Mouse (Mus musculus): ENCODE results near the gene Prkar2b.

Gene Prkar2b

DNA sequence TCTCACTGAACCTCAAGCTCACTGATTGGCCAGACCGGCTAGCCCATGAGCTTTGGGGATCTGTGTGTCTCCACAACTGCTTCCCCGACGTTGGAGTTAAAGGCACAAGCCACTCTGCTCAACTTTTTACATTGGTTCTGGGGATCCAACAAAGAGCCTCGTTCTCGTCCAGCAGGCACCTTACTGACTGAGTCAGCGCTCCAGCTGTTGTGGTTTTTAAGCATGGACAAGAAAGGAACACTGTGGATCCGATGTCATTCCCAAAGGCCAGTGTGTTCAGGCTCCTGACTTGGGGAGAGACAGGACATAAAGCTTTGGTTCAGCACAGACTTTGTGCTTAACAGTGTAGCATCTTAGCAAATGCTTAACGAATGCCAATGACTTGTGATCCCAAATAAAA is 89.5 kb downstream of the Prkar2b start:
- DNase-seq (ENCODE audit: extremely low read depth, insufficient read length, low spot score): no peak

DNA sequence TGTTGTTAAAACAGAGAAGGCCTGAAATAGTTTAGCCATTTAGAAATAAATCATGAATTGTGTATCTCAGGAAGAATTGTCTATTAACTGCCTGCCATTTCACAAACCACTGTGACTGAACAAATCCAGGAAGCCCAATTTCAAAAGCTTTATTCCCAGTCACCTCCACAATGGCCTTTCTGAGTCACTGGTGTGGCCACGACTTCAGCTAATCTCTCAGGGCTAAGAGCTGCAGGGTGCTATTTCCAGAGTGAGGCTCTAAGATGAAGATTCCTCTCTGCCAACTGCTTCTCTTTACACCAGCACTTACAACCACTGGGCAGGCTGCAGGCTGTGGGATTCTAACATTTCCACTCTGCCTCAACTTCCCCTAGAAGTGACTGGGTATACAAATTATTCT is 92.0 kb downstream of the Prkar2b start:
- DNase-seq (ENCODE audit: extremely low read depth, insufficient read length, low spot score): no peak

DNA sequence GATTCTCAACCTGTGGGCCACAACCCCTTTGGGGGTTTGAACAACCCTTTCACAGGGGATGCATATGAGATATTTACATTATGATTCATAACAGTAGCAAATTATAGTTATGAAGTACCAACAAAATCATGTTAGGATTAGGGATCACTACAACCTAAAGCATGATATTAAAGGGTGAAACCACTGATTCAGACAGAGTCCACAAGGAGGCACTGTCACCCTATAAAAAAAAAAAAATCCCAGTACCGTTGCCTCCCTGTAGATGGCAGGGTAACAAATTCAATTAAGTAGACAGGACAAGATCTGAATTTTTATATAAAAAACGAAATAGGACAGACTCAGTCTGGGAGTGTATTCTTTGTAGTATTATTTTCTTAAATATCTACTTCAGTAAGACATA is 93.6 kb downstream of the Prkar2b start:
- peak; percentile 33 for DNase-seq (ENCODE audit: extremely low read depth, insufficient read length, low spot score)

DNA sequence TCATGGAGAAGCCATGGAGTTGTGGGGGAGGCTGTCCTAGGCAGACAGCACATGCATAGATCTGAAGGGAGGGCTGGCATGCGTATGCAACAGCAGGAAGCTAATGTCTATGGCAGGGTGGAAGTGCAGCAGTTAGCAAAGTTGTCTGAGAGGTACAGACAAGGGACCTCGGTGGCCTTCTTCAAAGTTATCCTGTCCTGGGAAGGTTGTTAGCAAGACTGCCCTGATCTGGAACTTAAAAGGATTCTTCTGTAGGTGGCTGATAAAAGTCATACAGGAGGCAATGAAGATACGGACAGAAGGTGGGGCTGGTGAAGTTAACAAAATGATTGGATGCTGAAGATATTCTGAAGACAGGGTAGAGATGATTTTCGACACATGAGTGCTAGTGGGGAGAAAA is 94.7 kb downstream of the Prkar2b start:
- DNase-seq (ENCODE audit: extremely low read depth, insufficient read length, low spot score): no peak

DNA sequence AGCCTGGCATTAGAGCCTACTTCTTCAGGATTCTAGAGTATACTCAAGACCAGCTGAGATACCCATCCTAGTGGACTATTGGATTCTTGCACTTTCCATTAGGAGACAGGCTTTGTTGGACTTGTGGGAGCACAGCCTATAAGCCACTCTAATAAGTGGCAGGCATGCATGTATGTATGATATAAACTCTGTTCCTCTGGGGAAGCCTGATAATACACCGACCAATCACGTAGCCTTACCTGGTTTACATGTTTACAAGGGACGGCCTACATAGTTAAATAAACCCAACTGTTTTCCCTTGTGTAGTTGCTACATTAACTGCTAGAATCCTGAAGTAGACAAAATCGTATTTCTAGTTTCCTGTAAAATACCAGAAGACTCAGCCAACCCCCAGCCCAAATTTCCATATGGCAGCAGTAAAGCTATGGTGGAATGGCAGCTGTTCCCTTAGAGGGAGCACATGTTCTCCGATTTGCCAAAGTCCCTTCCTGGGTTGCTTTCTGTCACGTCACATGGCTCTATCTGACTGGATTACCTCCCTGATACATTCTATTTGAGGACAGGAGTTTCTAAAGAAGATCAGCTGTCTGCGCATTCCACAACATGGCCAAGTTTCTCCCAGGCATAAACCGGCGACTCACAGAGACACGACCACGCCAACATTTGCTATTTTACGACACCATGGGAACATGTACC is 95.4 kb downstream of the Prkar2b start:
- no peak for DNase-seq (ENCODE audit: extremely low read depth, insufficient read length, low spot score)

DNA sequence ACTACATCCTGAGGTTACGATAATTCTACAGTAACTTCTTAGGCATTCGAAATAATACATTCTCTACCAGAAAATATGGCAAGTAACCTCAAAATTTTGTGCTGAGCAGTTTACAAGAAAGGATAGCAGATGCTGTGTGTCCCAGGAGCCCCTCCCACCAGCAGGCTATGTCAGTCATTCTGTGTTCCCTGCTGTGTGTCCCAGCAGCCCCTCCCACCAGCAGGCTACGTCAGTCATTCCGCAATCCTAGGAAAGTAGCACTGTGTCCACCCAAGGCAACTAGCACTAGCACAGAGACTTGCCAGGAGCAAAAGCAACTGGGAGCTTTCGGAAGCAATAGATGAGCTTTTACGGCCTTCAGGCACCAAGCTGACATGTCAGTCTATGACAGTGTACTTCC is 97.0 kb downstream of the Prkar2b start:
- DNase-seq (ENCODE audit: extremely low read depth, insufficient read length, low spot score): no peak

DNA sequence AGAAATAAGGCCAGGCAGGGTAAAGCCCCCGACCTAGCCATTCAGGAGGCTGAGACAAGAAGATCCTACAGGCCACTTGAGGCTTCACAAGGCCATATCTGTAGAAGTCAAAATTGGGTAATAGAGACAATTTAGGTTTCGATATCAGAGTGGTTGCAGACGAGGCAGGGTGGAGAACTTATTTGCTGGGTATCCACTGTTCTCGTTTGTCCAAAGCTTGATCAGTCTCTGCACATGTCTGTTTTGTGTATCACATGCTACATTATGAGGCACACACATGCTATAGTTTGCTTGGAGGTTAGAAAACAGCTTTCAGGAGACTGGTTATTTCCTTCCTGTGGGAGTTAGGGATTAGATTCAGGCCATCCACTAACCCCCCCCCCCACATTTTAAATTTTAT is 105.3 kb downstream of the Prkar2b start:
- no peak for DNase-seq (ENCODE audit: extremely low read depth, insufficient read length, low spot score)

DNA sequence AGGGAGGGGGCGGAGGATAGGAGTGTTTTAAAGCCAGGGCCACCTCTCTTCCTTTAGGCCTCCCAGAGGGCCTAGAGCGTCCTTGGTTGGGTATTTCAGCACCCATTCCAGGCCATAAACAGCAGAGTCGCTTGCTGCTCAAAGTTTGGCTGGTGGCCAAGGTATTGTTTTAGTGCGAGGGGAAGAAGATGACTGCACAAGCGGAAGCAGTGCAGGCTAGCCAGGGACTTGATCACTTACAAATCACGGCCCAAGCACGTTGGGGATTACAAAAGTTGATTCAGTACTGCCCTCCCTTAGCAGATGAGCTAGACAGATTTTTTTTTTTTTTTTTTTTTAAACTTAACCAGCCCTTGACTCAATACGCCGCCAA is 110.5 kb downstream of the Prkar2b start:
- DNase-seq (ENCODE audit: extremely low read depth, insufficient read length, low spot score): no peak

DNA sequence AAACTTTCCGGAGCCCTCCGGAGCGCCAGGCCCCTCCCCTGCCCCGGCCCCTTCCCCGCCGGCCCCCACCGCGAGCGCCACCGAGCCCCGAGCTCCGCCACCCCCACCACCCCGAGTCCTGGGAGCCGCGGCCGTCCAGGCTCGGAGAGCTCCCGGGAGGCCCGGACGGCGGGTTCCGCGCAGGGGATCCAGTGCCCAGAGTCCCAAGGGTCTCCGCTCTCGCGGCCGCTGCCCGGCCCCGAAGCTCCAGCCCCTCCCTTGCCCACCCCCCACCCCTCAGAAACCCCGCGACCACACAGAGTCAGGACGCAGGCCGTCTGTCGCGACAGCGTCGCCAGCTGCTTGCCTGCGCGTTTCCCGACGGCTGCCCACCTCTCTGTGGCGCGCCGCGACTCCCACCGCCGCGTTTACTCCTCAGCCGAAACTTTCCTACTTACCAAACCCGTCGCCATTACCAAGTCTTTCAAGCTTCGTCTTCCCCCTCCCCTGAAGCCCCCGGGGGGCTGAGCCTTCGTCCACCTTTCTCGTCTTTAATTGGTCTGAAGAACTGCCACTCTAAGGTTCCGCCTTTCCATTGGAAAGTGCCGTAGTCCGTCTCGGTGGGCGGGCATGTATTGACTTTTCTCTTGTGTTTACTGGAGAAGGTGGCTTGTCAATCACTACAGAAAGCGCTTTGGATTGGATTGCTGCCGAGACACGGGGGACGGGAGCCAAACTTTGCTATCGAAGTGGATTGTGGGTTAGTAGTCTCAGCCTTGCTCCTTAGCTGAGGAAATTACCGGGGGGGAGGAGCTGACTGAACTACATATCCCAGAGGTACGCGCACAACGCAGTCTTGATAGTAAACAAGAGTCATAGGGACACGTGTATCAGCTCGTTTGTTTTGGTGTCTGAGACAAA is 111.1 kb downstream of the Prkar2b start, which contains the start of gene Hbp1:
Hbp1 (minus strand) TSS at position 777 of the 900 bp plus-strand sequence.
- DNase-seq (ENCODE audit: extremely low read depth, insufficient read length, low spot score): peak; percentile 94

DNA sequence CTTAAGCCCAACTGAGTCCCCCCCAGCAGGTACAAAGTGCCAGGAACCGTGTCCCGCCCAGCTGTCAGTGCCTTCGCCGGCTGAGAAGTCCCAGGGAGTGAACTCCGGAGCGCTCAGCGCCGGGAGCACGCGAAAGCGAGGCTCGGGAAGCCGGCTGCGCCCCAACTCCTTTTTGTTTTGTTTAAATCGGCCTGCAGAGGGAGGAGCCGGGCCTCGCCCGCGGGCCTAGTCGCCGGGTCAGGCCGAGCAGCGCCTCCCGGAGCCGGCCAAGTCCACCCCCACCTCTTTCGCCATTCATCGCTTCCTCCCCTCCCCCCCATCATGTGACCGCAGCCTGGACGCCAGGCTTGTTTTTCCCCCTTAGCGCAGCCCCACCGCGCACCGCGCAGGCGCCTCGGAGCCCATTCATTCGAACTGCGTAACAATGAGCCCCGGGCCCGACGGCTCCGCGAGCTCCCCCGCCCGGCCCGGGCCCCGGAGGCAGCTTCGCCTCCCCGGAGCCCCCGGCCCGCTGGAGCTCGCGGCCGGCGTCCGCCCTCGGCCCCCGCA is 111.8 kb downstream of the Prkar2b start:
- DNase-seq (ENCODE audit: extremely low read depth, insufficient read length, low spot score): peak; percentile 94

DNA sequence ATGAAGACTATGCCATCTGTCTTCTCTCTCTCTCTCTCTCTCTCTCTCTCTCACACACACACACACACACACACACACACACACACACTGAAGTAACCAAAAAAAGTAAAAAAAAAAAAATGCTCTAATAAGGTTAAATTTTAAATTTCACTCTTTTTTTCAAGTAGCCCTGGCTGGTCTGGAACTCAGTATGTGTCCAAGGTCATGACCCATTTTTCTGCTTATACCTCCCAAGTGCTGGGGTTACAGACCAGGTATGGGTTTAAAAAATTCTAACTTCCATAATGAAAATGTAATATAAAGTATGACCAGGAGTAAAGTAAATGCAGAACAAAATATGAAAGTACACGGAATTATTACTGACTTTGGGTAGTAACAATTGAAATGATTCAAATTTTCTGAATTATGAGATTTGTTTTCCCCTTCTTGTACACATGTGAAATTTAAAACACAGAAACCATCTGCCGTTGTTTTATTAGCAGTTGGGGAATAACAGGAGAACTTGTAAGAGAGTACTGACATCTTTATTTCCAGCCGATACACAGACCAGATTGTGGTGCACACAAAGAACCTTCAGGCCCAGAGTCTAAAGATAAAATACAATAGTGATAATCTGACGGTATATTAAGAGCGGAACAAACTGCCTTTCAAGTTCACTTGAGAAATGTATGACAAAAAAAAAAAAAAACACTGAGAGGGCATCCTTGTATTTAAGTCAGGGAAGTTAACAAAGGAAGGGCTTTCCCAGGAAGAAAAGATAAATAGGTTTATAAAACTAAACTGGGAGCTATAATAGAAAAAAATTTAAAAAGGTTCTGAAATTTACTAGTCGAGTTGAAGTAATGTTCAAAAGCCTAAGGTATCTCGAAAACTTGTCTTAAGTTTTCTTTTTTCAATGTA is 112.7 kb downstream of the Prkar2b start:
- no peak for DNase-seq (ENCODE audit: extremely low read depth, insufficient read length, low spot score)

DNA sequence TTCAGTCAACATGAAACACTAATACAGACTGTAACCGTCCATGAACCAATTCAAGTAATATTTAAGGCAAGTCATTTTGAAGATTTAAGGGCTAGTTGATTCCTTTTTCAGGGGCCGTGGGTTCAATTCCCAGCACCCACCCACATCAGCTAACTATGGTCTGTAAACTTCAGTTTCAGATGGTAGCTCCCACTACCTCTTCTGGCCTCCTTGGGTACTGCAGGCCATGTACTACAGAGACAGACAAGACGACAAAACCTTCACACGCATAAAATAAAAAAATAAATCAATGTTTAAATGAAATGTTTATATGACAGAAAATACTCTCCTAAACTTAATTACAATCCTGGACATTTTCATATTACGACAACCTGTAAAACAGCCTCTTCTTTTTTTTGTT is 113.6 kb downstream of the Prkar2b start:
- DNase-seq (ENCODE audit: extremely low read depth, insufficient read length, low spot score): no peak

DNA sequence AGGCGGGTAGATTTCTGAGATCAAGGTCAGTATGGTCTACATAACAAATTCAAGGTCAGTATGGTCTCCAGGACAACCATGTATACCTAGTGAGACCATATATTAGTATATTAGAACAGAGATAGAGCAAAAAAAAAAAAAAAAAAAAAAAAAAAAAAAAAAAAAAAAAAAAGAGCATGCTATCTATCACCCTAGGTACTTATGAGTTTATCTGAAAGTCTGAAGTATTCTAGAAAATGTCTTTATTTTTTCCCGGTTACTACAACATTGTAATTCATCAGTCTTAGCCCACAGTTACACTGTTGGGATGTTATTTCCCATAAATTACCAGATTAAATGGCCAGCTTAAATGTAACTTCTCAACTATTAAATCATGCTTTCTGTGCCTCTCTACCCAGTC is 116.7 kb downstream of the Prkar2b start:
- DNase-seq (ENCODE audit: extremely low read depth, insufficient read length, low spot score): no peak

DNA sequence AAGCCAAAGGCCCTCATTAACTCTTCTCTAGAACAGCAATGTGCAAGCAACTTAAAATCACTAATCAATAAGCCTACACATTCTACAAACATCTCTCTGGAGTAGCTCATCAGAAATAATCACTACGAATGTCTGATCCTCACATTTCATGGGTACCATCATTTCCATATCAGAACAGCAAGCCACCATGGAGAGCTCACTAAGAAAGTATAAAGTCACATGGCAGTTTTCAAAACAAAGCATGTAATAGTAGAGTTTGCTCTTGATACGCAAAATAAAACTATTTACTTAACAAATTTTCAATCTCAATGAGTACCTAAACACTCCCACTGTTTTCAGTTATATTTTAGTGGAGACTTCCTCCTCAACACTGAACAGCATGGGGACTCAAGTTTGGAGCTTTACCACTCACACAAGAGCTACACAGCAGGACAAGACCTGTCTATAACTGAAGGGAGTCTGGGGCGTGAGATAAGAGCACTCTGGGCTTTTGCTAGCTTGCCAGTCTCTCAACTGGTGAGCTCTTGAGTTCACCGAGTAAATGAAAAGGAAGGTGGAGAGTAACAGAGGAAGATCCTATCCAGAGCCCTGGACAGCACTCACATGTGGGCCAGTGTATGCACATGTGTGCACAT is 118.0 kb downstream of the Prkar2b start:
- DNase-seq (ENCODE audit: extremely low read depth, insufficient read length, low spot score): no peak

DNA sequence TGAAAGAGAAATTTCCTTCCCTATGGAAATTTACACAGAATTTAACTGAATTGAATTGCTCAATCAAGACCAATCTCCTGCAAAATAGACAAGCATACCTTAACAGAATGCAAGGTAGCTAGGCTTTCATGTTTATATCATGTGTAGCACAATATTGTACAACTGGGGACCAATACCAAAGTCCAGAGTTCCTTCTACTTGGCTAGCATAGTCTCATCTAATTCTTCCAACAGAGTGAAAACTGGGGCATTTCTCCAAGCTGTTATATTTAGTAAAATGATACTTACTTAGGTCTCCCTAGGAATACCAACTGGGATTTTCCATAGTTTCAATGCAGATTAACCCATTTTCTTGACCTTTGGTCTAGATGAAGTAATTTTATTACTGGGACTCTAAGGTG is 122.1 kb downstream of the Prkar2b start:
- no peak for DNase-seq (ENCODE audit: extremely low read depth, insufficient read length, low spot score)

DNA sequence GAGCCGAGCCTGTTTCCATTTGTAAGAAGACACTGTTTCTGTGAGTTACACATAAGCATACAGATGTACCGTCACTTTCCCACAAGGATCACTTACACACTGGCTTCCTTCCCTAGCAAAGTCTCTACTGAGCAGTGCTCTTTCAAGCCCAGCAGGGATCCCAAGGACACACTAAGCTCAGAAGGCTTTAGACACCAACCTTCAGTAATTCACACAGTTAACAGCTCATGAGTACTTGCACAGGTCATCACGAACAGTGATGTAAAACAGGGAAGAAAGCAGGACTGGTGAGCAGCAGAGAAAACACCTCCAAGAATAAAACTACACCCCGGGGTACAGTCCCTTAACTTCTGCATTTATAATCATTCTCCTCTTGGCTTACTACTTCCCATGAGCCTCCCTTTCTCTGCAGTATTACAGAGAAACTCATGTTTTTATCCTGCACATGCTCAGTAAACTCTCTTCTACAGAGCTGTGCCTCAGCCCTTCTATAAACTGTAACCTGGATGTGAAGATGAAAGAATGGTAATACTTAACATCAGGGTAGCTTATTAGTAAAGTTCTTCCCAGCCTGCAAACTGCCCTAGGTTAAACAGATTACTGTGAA is 122.6 kb downstream of the Prkar2b start:
- DNase-seq (ENCODE audit: extremely low read depth, insufficient read length, low spot score): no peak

DNA sequence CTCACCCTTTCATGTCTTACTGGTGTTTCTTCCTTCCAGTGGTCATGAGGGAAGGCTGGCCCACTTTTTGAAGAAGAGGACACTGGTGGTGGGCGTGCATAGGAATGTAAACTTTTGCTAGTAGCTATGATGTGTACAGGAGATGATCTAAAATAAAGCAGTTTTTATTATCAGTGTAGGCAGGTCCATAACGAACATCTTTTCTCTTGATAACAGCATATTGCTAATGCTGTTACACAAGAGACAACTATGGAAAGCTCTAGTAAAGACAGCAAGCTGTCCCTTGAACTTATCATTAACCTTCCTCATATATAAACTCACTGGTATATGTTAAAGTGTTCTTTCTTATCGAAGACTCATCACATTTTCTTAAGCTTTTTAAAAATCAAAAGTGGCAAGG is 123.5 kb downstream of the Prkar2b start:
- DNase-seq (ENCODE audit: extremely low read depth, insufficient read length, low spot score): no peak

DNA sequence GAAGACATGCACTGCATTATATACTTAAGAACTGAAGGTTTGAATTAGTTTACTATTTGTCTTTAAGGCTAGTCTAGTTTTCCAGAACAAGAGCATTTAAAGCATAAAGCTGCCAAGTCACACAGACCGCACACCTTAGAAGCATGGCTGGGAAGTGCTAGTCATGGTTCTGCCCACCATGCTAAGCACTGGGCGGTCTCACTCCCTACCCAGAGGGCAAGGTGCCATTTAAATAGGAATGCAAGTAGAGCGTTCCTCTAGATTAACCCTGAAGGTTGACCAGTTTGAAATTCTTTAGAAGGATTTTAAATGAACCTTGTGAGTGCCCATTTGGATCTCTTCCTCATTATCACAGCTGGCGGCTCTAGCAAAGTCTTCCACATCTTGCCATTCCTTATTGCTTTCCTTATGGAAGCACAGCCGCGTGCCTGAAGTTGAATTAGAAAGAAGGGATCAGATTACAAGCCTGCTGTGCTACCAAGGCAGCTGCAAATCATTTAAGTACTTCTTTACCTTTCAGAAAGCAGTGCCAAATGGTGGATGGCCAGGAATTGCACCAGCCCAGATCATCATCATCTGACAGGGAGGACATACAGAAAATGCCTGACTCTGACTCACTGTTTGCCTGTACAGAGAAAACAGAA is 124.3 kb downstream of the Prkar2b start:
- no peak for DNase-seq (ENCODE audit: extremely low read depth, insufficient read length, low spot score)

DNA sequence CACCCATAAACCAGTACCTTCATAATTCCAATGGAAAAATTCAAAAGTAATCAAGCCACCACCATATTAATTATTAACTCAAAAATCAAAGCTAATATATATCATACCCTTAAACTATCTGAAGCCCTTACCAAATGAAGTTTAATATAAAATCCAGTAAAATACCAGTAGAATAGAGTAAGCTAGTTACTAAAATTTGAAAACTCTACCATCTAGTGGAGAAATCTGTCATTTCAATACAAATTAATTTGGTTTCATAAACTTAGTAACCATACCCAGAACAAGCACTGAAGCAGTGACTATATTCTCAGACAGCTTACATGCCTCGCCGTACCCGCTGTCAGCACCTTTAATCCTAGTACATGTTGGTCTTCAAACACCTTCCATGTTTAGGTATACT is 129.3 kb downstream of the Prkar2b start:
- no peak for DNase-seq (ENCODE audit: extremely low read depth, insufficient read length, low spot score)

Measured in 3134 (cell line).